Mouse (Mus musculus): ENCODE measurements around the gene Chd1l. TPM values are rescaled to one million over a fixed set of nuclear protein-coding genes. Genes with fewer than 3 reads are reported as not detected.

Gene Chd1l
- polyA plus RNA-seq, 1 experiment from 2014 or later, result 15.8 TPM

- H3K4me3 ChIP-seq (replicated peaks; ENCODE audit: low read length), result no peak overlapping the region
- no peaks in the 10 kb centered on the region for H3K9me3 ChIP-seq (replicated peaks; ENCODE audit: control insufficient read depth, low read length)
- no peaks in the 10 kb centered on the region for H3K4me1 ChIP-seq (ENCODE audit: control insufficient read depth, insufficient read depth, low read length)
- H3K27ac ChIP-seq (ENCODE audit: low read length), result no peak overlapping the region
- H3K27me3 ChIP-seq (ENCODE audit: control insufficient read depth, insufficient read depth, low read length), result no peaks in the 10 kb centered on the region
- no peaks in the 10 kb centered on the region for H3K36me3 ChIP-seq (ENCODE audit: control insufficient read depth, insufficient read depth, low read length)
- no peak overlapping the region for H3K9ac ChIP-seq (ENCODE audit: low read length)
- no peak overlapping the region for H3K4me2 ChIP-seq (ENCODE audit: low read depth, low read length)
- ATAC-seq (ENCODE audit: insufficient read depth, low FRiP score), result no peak
- WGBS, result 56% methylated on average over 3 of the region's 3 CpGs
Measured at GRCm38 (mm10) chr3:97649022-97649421, 39.0 kb upstream of the Chd1l start.

GRCm38 (mm10) chr3:97648518-97648917 is 38.5 kb upstream of the Chd1l start:
- no peak overlapping the region for H3K27ac ChIP-seq (ENCODE audit: low read length)
- H3K9ac ChIP-seq (ENCODE audit: low read length), result no peak overlapping the region
- 53% methylated on average over 1 of the region's 1 CpGs for WGBS
- no peaks in the 10 kb centered on the region for H3K27me3 ChIP-seq (ENCODE audit: control insufficient read depth, insufficient read depth, low read length)
- H3K9me3 ChIP-seq (replicated peaks; ENCODE audit: control insufficient read depth, low read length), result no peaks in the 10 kb centered on the region
- no peak overlapping the region for H3K4me2 ChIP-seq (ENCODE audit: low read depth, low read length)
- no peaks in the 10 kb centered on the region for H3K36me3 ChIP-seq (ENCODE audit: control insufficient read depth, insufficient read depth, low read length)
- H3K4me3 ChIP-seq (replicated peaks; ENCODE audit: low read length), result no peak overlapping the region
- H3K4me1 ChIP-seq (ENCODE audit: control insufficient read depth, insufficient read depth, low read length), result no peaks in the 10 kb centered on the region
- ATAC-seq (ENCODE audit: insufficient read depth, low FRiP score), result no peak

DNA sequence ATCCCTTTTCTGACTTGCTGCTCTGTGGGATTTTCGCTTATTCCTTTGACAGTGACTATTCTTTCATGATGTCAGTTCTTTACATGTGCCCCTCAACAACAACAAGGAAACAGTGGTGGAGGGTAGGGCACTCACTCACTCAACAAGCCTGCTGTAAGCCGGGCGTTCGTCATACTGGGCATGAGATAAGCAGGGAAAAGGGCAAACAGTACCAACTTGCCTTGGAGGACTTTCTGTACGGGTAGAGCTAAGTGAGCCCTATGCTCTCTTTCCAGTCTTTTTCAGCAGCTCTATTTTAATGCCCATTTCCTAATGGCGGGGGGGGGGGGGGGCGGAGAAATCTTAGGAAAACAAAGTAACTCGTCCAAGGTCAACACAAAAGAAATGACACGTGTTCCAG is 32.0 kb upstream of the Chd1l start:
- H3K27ac ChIP-seq (ENCODE audit: low read length), result no peak overlapping the region
- H3K27me3 ChIP-seq (ENCODE audit: control insufficient read depth, insufficient read depth, low read length), result no peaks in the 10 kb centered on the region
- H3K9me3 ChIP-seq (replicated peaks; ENCODE audit: control insufficient read depth, low read length), result no peaks in the 10 kb centered on the region
- no peak overlapping the region for H3K4me3 ChIP-seq (replicated peaks; ENCODE audit: low read length)
- H3K4me2 ChIP-seq (ENCODE audit: low read depth, low read length), result no peak overlapping the region
- H3K36me3 ChIP-seq (ENCODE audit: control insufficient read depth, insufficient read depth, low read length), result no peaks in the 10 kb centered on the region
- whole genome bisulfite sequencing, result 71% methylated on average over 9 of the region's 9 CpGs
- H3K4me1 ChIP-seq (ENCODE audit: control insufficient read depth, insufficient read depth, low read length), result no peaks in the 10 kb centered on the region
- no peak; the same call in 1 of the 2 replicates for ATAC-seq (ENCODE audit: insufficient read depth, low FRiP score)
- H3K9ac ChIP-seq (ENCODE audit: low read length), result no peak overlapping the region

DNA sequence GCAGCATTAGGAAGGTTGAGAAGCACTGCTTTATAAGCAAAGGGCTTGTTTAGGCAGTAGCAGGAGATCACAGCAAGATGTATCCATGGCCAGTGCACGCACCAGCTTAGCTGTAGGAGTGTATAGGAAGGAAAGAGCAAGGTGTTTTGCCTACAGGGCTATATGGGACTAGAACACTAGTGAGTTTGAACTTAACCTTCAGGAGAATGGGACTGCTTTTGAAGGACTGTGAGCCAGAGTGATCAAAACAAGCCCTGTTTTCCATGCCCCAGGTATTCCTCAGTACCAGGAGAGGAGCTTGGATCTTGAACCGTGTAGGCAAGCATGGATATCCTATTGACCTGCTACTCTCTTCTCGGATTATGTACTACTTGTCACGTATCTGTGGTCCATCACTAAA is 31.4 kb upstream of the Chd1l start:
- H3K27me3 ChIP-seq (ENCODE audit: control insufficient read depth, insufficient read depth, low read length), result no peaks in the 10 kb centered on the region
- ATAC-seq (ENCODE audit: insufficient read depth, low FRiP score), result no peak
- no peak overlapping the region for H3K4me3 ChIP-seq (replicated peaks; ENCODE audit: low read length)
- no peak overlapping the region for H3K9ac ChIP-seq (ENCODE audit: low read length)
- no peak overlapping the region for H3K27ac ChIP-seq (ENCODE audit: low read length)
- 87% methylated on average over 4 of the region's 4 CpGs for WGBS
- H3K4me1 ChIP-seq (ENCODE audit: control insufficient read depth, insufficient read depth, low read length), result no peaks in the 10 kb centered on the region
- no peaks in the 10 kb centered on the region for H3K36me3 ChIP-seq (ENCODE audit: control insufficient read depth, insufficient read depth, low read length)
- no peak overlapping the region for H3K4me2 ChIP-seq (ENCODE audit: low read depth, low read length)
- H3K9me3 ChIP-seq (replicated peaks; ENCODE audit: control insufficient read depth, low read length), result no peaks in the 10 kb centered on the region

- Histone ChIP-seq H3K4me2 (ENCODE audit: low read depth, low read length) (no peak overlapping the region), H3K4me3 (replicated peaks; ENCODE audit: low read length) (no peak overlapping the region), H3K9me3 (replicated peaks; ENCODE audit: control insufficient read depth, low read length) (no peaks in the 10 kb centered on the region), H3K4me1 (ENCODE audit: control insufficient read depth, insufficient read depth, low read length) (0 out of 2 replicates have a peak, but pooled peaks cover 4% of the 10 kb centered on the region), H3K9ac (ENCODE audit: low read length) (no peak overlapping the region), H3K36me3 (ENCODE audit: control insufficient read depth, insufficient read depth, low read length) (no peaks in the 10 kb centered on the region), H3K27me3 (ENCODE audit: control insufficient read depth, insufficient read depth, low read length) (no peaks in the 10 kb centered on the region), H3K27ac (ENCODE audit: low read length) (peak overlapping the region; percentile 38; the same call in 1 of the 2 replicates)
- WGBS, result 55% methylated on average over 3 of the region's 3 CpGs
- ATAC-seq (ENCODE audit: insufficient read depth, low FRiP score), result peak; percentile 76; the same call in 1 of the 2 replicates
Measured at GRCm38 (mm10) chr3:97634288-97634761, 24.3 kb upstream of the Chd1l start.

DNA sequence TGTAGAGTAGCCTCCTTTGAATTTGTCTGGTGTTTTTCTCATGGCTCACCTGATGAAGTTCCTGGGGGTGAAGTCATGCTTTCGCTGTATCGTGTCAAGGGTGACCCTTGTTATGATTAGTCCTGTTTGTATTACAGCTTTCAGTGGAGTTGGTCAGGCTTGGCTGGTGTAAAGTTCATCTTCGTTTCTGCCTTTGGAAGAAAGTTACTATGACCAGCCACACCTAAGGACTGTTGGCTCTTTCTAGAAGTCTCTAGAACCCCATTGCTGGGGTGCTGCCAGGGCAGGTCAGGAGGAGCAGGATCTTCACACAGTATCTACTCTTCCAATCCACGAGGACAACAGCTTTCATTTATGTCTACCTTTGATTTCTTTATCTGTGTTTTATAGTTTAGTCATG is 23.5 kb upstream of the Chd1l start:
- H3K27ac ChIP-seq (ENCODE audit: low read length), result no peak overlapping the region
- no peak overlapping the region for H3K4me2 ChIP-seq (ENCODE audit: low read depth, low read length)
- WGBS, result 67% methylated on average over 4 of the region's 4 CpGs
- H3K9me3 ChIP-seq (replicated peaks; ENCODE audit: control insufficient read depth, low read length), result no peaks in the 10 kb centered on the region
- H3K4me1 ChIP-seq (ENCODE audit: control insufficient read depth, insufficient read depth, low read length), result peaks cover 4% of the 10 kb centered on the region; the same call in 1 of the 2 replicates
- no peak overlapping the region for H3K4me3 ChIP-seq (replicated peaks; ENCODE audit: low read length)
- H3K27me3 ChIP-seq (ENCODE audit: control insufficient read depth, insufficient read depth, low read length), result no peaks in the 10 kb centered on the region
- ATAC-seq (ENCODE audit: insufficient read depth, low FRiP score), result no peak
- H3K36me3 ChIP-seq (ENCODE audit: control insufficient read depth, insufficient read depth, low read length), result no peaks in the 10 kb centered on the region
- no peak overlapping the region for H3K9ac ChIP-seq (ENCODE audit: low read length)

GRCm38 (mm10) chr3:97631258-97631860 is 21.4 kb upstream of the Chd1l start:
- H3K36me3 ChIP-seq (ENCODE audit: control insufficient read depth, insufficient read depth, low read length), result no peaks in the 10 kb centered on the region
- no peak overlapping the region for H3K4me2 ChIP-seq (ENCODE audit: low read depth, low read length)
- no peak overlapping the region for H3K9ac ChIP-seq (ENCODE audit: low read length)
- ATAC-seq (ENCODE audit: insufficient read depth, low FRiP score), result no peak
- WGBS, result 73% methylated on average over 8 of the region's 8 CpGs
- H3K4me1 ChIP-seq (ENCODE audit: control insufficient read depth, insufficient read depth, low read length), result peaks cover 4% of the 10 kb centered on the region; the same call in 1 of the 2 replicates
- no peaks in the 10 kb centered on the region for H3K9me3 ChIP-seq (replicated peaks; ENCODE audit: control insufficient read depth, low read length)
- H3K27me3 ChIP-seq (ENCODE audit: control insufficient read depth, insufficient read depth, low read length), result no peaks in the 10 kb centered on the region
- no peak overlapping the region for H3K4me3 ChIP-seq (replicated peaks; ENCODE audit: low read length)
- H3K27ac ChIP-seq (ENCODE audit: low read length), result no peak overlapping the region

- Histone ChIP-seq H3K4me2 (ENCODE audit: low read depth, low read length) (no peak overlapping the region), H3K9me3 (replicated peaks; ENCODE audit: control insufficient read depth, low read length) (no peaks in the 10 kb centered on the region), H3K9ac (ENCODE audit: low read length) (no peak overlapping the region), H3K4me1 (ENCODE audit: control insufficient read depth, insufficient read depth, low read length) (peaks cover 4% of the 10 kb centered on the region; the same call in 1 of the 2 replicates), H3K36me3 (ENCODE audit: control insufficient read depth, insufficient read depth, low read length) (no peaks in the 10 kb centered on the region), H3K27ac (ENCODE audit: low read length) (no peak overlapping the region), H3K4me3 (replicated peaks; ENCODE audit: low read length) (no peak overlapping the region), H3K27me3 (ENCODE audit: control insufficient read depth, insufficient read depth, low read length) (no peaks in the 10 kb centered on the region)
- no peak for ATAC-seq (ENCODE audit: insufficient read depth, low FRiP score)
- WGBS, result 89% methylated on average over 4 of the region's 4 CpGs
Measured at GRCm38 (mm10) chr3:97630746-97631145, 20.7 kb upstream of the Chd1l start.

DNA sequence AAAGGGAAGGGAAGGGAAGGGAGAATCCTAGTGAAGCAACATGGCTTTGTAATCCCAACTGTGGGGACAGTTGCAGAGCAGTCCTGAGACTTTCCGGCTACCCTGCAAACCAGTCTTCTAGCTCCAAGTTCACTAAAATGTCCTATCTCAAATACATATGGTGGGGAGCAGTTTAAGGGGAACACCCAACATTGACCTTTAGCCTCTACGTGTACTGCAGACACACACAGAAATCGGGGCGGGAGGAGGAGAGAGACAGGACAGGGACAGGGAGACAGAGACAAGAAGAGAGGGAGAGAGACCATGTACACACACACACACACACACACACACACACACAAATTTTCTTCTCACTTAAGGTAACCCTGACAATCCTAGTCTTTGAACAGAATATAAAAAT is 19.9 kb upstream of the Chd1l start:
- 79% methylated on average over 4 of the region's 4 CpGs for WGBS

More for the DNA sequence above, 19.9 kb upstream of the Chd1l start:
- H3K4me2 ChIP-seq (ENCODE audit: low read depth, low read length), result no peak overlapping the region
- no peak overlapping the region for H3K4me3 ChIP-seq (replicated peaks; ENCODE audit: low read length)
- no peak for ATAC-seq (ENCODE audit: insufficient read depth, low FRiP score)
- no peaks in the 10 kb centered on the region for H3K9me3 ChIP-seq (replicated peaks; ENCODE audit: control insufficient read depth, low read length)
- H3K36me3 ChIP-seq (ENCODE audit: control insufficient read depth, insufficient read depth, low read length), result no peaks in the 10 kb centered on the region
- no peaks in the 10 kb centered on the region for H3K27me3 ChIP-seq (ENCODE audit: control insufficient read depth, insufficient read depth, low read length)
- no peak overlapping the region for H3K27ac ChIP-seq (ENCODE audit: low read length)
- H3K9ac ChIP-seq (ENCODE audit: low read length), result no peak overlapping the region
- peaks cover 4% of the 10 kb centered on the region; the same call in 1 of the 2 replicates for H3K4me1 ChIP-seq (ENCODE audit: control insufficient read depth, insufficient read depth, low read length)
